Mouse (Mus musculus) neutrophil, adult 65 days (primary cell): ENCODE measurements around the gene Gm8653. TPM values are rescaled to one million over a fixed set of nuclear protein-coding genes. Genes with fewer than 3 reads are reported as not detected.

ENCODE experiments used
- total RNA-seq: library from RNA; stranded (reverse); gene quantifications from 2 replicates; pipeline ENCODE4 v1.2.4, GENCODE M21; 2023

Gm8653 gene
- not detected in 2 replicates for total RNA-seq

DNA sequence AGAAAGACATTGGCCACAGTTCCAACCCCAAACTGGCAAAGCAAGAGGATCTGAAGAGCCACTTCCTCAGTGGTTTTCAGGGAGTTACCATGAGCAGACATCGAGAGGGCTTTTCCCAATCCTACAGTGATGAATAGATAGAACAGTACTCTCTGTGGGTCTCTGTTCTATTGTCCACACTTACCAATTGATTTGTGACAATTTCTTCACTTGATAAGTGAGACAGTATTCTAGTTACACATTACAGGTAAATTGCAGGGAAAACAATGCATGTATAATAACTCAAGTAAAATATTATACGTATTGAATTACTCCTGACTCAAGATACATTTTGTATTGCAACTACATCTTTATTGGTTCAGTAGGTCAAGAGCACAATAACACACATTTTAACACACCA, at the start of gene Gm8653:
Gene Gm8653 (minus strand): TSS at position 101 of the 400 bp plus-strand sequence.

DNA sequence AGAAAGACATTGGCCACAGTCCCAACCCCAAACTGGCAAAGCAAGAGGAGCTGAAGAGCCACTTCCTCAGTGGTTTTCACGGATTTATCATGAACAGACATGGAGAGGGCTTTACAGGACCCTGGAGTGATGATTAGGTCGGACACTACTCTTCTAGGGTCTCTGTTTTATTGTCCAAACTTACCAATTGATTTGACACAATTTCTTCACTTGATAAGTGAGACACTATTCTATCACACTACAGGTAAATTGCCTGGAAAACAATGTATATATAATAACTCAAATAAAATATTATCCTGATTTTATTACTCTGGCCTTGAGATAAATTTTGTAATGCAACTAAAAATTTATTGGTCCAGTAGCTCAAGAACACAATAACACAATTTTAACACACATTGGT, 28.3 kb upstream of the Gm8653 start, which contains the start of gene Gm8453:
Gene Gm8453 (minus strand): TSS at position 101 of the 400 bp plus-strand sequence.

DNA sequence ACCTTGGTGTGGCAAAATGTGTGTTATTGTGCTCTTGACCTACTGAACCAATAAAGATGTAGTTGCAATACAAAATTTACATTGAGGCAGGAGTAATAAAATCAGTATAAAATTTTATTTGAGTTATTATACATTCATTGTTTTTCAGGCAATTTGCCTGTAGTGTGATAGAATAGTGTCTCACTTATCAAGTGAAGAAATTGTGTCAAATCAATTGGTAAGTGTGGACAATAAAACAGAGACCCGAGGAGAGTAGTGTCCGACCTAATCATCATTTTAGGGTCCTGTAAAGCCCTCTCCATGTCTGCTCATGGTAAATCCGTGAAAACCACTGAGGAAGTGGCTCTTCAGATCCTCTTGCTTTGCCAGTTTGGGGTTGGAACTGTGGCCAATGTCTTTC, 12.0 kb downstream of the Gm8653 start, which contains the start of gene Vmn1r143:
Gene Vmn1r143 (plus strand): TSS at position 301 of the 400 bp plus-strand sequence.

DNA sequence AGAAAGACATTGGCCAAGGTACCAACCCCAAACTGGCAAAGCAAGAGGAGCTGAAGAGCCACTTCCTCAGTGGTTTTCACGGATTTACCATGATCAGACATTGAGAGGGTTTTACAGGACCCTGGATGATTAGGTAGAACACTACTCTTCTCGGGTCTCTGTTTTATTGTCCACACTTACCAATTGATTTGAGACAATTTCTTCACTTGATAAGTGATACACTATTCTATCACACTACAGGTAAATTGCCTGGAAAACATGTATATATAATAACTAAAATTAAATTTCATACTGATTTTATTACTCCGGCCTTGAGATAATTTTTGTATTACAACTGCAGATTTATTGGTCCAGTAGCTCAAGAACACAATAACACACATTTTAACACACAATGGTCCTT, 37.1 kb downstream of the Gm8653 start, which contains the start of gene Vmn1r142:
Gene Vmn1r142 (minus strand): TSS at position 101 of the 400 bp plus-strand sequence.

Other genes with a start within 250 kb of the Gm8653 start
- not detected in 2 replicates for gene Vmn1r137, start 206.7 kb downstream of the Gm8653 start, total RNA-seq
- not detected in 2 replicates for gene Vmn1r138, start 172.4 kb downstream of the Gm8653 start, total RNA-seq
- gene Gm6176, start 145.0 kb downstream of the Gm8653 start, total RNA-seq = not detected in 2 replicates
- not detected in 2 replicates for gene Vmn1r139, start 132.2 kb downstream of the Gm8653 start, total RNA-seq
- not detected in 2 replicates for gene Gm16451, start 83.0 kb downstream of the Gm8653 start, total RNA-seq
- not detected in 2 replicates for gene Gm10666, start 66.5 kb downstream of the Gm8653 start, total RNA-seq
- not detected in 2 replicates for gene Vmn1r142, start 37.2 kb downstream of the Gm8653 start, total RNA-seq
- not detected in 2 replicates for gene Vmn1r143, start 11.9 kb downstream of the Gm8653 start, total RNA-seq
- not detected in 2 replicates for gene Gm8453, start 28.2 kb upstream of the Gm8653 start, total RNA-seq
- not detected in 2 replicates for gene Gm4187, start 128.5 kb upstream of the Gm8653 start, total RNA-seq
- not detected in 2 replicates for gene Gm8660, start 169.8 kb upstream of the Gm8653 start, total RNA-seq
- gene Vmn1r148, start 212.3 kb upstream of the Gm8653 start, total RNA-seq = not detected in 2 replicates
- not detected in 2 replicates for gene Vmn1r149, start 237.0 kb upstream of the Gm8653 start, total RNA-seq